Mouse (Mus musculus) forebrain, embryonic 11.5 days (tissue): ENCODE measurements at regions not wholly inside any gene's neighbourhood (a gene's known extent, or its start where the extent isn't known, plus 50 kb on each side); places are given as distances from the start of the nearest gene placed in this dataset.

Experiments
- ATAC-seq: fragments of 200-750 bp; cut with Nextera tagmentation; replicated peaks from 2 replicates; pipeline ENCODE4 v1.8.0; 2017; ENCODE audit warnings: moderate TSS enrichment; ENCODE audit not compliant: low FRiP score
- DNase-seq: peaks from one replicate; pipeline ENCODE4 v3.0.0-alpha.2; 2017; ENCODE audit warnings: low spot score
- H3K27ac ChIP-seq: fragments of 300-500 bp; sonication (generic); 2 replicates; pipeline ENCODE4 v1.5.1; 2014; ENCODE audit warnings: low read depth, low read length
- H3K27me3 ChIP-seq: fragments of 300-500 bp; sonication (generic); 2 replicates; pipeline ENCODE4 v1.6.1; 2014; ENCODE audit warnings: mild to moderate bottlenecking, low read length, mixed read lengths; ENCODE audit not compliant: control insufficient read depth, insufficient read depth
- H3K36me3 ChIP-seq: fragments of 300-500 bp; sonication (generic); 2 replicates; pipeline ENCODE4 v1.6.1; 2014; ENCODE audit warnings: mild to moderate bottlenecking, low read length, moderate library complexity, mixed read lengths; ENCODE audit not compliant: control insufficient read depth, insufficient read depth
- H3K4me1 ChIP-seq: fragments of 300-500 bp; sonication (generic); replicated peaks from 2 replicates; pipeline ENCODE4 v1.6.1; 2014; ENCODE audit warnings: low read length, mixed read lengths; ENCODE audit not compliant: control insufficient read depth, insufficient read depth
- H3K4me2 ChIP-seq: fragments of 300-500 bp; sonication (generic); 2 replicates; pipeline ENCODE4 v1.6.1; 2014; ENCODE audit warnings: low read depth, mild to moderate bottlenecking, low read length, moderate library complexity, mixed read lengths; ENCODE audit not compliant: severe bottlenecking
- H3K4me3 ChIP-seq: fragments of 300-500 bp; sonication (generic); 2 replicates; pipeline ENCODE4 v1.5.1; 2014; ENCODE audit warnings: low read depth, low read length
- H3K9ac ChIP-seq: fragments of 300-500 bp; sonication (generic); 2 replicates; pipeline ENCODE4 v1.6.1; 2014; ENCODE audit warnings: low read length
- H3K9me3 ChIP-seq: fragments of 300-500 bp; sonication (generic); 2 replicates; pipeline ENCODE4 v1.6.1; 2016; ENCODE audit warnings: low read length, mixed read lengths; ENCODE audit not compliant: control insufficient read depth
- WGBS: fragments of 180-500 bp; shearing (Covaris S2); extraction: QIAGEN DNeasy Blood & Tissue Kit; methylation state at CpG from one replicate; pipeline ENCODE4 v1.1.7; 2014; 5-methylcytosine and 5-hydroxymethylcytosine counted together

DNA sequence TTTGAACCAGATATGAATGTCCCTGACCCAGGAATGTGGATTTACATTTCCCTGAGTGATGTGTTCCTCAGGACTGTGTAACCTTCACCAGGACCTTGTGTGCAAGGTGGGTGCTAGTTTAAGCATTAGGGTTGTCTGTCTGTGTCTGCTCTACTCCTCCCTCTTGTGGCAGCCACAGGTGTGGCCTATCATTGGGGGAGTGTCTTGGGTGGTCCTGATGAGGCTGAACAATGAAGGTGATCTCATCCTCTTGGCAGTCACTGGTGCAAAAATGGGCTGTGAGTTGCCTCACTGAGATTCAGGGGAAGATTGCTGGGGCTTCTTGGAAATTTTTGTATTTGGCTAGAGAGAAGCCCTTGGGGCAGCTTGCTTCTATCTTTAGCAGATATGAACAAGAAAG lies 179.4 kb upstream of the Ube2e1 start:
- Histone ChIP-seq H3K4me3 (no peak overlapping the region), H3K4me2 (no peak overlapping the region), H3K27me3 (no peaks in the 10 kb centered on the region), H3K9ac (no peak overlapping the region), H3K4me1 (no peaks in the 10 kb centered on the region), H3K36me3 (no peaks in the 10 kb centered on the region), H3K9me3 (no peaks in the 10 kb centered on the region), H3K27ac (no peak overlapping the region)
- ATAC-seq, result no peak
- peak; percentile 53 for DNase-seq

DNA sequence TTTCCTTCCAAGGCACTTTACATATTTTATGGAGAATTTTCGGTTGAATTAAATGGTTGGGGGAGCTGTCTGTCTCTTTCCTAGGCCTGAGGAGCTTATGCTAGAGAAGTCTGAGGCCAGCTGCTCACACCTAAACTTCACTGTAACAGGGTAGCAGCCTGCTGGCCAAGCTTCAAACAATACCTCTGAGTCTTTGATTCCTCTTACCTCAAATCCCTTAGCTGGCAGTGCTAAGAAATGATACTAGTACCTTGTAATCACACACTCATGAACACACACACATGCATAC lies 176.6 kb upstream of the Ube2e1 start:
- 67% methylated on average over 1 of the region's 1 CpGs for WGBS
- Histone ChIP-seq H3K27ac (no peak overlapping the region), H3K4me1 (no peaks in the 10 kb centered on the region), H3K9me3 (no peaks in the 10 kb centered on the region), H3K4me2 (no peak overlapping the region), H3K36me3 (no peaks in the 10 kb centered on the region), H3K4me3 (no peak overlapping the region), H3K9ac (no peak overlapping the region), H3K27me3 (no peaks in the 10 kb centered on the region)
- no peak for DNase-seq
- no peak for ATAC-seq

- no peak overlapping the region for H3K9ac ChIP-seq
- no peaks in the 10 kb centered on the region for H3K36me3 ChIP-seq
- no peak overlapping the region for H3K27ac ChIP-seq
- H3K4me2 ChIP-seq, result no peak overlapping the region
- ATAC-seq (no peak), DNase-seq (no peak)
- 88% methylated on average over 3 of the region's 3 CpGs for WGBS
- H3K27me3 ChIP-seq, result no peaks in the 10 kb centered on the region
- no peaks in the 10 kb centered on the region for H3K4me1 ChIP-seq
- no peak overlapping the region for H3K4me3 ChIP-seq
- no peaks in the 10 kb centered on the region for H3K9me3 ChIP-seq
Measured at GRCm38 (mm10) chr14:18507582-18508358, 176.1 kb upstream of the Ube2e1 start.

GRCm38 (mm10) chr14:18506168-18506567 lies 174.5 kb upstream of the Ube2e1 start:
- 68% methylated on average over 4 of the region's 4 CpGs for WGBS
- DNase-seq (no peak), ATAC-seq (peak; percentile 56; the same call in 1 of the 2 replicates)

GRCm38 (mm10) chr14:18500249-18500832 lies 168.7 kb upstream of the Ube2e1 start:
- Histone ChIP-seq H3K9me3 (no peaks in the 10 kb centered on the region), H3K27me3 (no peaks in the 10 kb centered on the region), H3K36me3 (no peaks in the 10 kb centered on the region), H3K4me1 (no peaks in the 10 kb centered on the region), H3K4me2 (no peak overlapping the region), H3K27ac (no peak overlapping the region), H3K4me3 (no peak overlapping the region), H3K9ac (no peak overlapping the region)
- DNase-seq, result no peak
- no peak for ATAC-seq

More at GRCm38 (mm10) chr14:18506168-18506567, 174.5 kb upstream of the Ube2e1 start:
- no peak overlapping the region for H3K4me2 ChIP-seq
- H3K9me3 ChIP-seq, result no peaks in the 10 kb centered on the region
- no peak overlapping the region for H3K27ac ChIP-seq
- no peak overlapping the region for H3K9ac ChIP-seq
- no peaks in the 10 kb centered on the region for H3K4me1 ChIP-seq
- no peaks in the 10 kb centered on the region for H3K36me3 ChIP-seq
- no peak overlapping the region for H3K4me3 ChIP-seq
- H3K27me3 ChIP-seq, result no peaks in the 10 kb centered on the region

DNA sequence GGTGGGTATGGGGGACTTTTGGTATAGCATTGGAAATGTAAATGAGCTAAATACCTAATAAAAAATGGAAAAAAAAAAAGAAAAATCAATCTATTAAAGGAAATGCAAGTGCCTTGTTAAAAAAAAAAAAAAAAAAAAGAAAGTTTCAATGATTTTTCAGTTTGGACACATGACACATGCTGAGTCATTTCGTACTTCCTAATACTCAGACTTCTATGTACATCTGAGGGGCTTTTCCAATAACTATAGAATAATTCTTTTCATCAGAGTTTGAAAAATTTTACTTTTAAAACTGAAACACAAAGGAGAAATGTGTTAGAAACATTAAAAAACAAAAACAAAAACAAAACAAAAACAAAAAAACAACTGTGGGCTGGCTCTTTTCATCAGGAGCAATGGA lies 162.4 kb upstream of the Ube2e1 start:
- ATAC-seq, result no peak
- no peak overlapping the region for H3K27ac ChIP-seq
- H3K36me3 ChIP-seq, result no peaks in the 10 kb centered on the region
- H3K4me3 ChIP-seq, result no peak overlapping the region
- no peaks in the 10 kb centered on the region for H3K27me3 ChIP-seq
- H3K9ac ChIP-seq, result no peak overlapping the region
- no peak for DNase-seq
- WGBS, result 94% methylated on average over 1 of the region's 1 CpGs
- no peaks in the 10 kb centered on the region for H3K9me3 ChIP-seq
- no peak overlapping the region for H3K4me2 ChIP-seq
- no peaks in the 10 kb centered on the region for H3K4me1 ChIP-seq

DNA sequence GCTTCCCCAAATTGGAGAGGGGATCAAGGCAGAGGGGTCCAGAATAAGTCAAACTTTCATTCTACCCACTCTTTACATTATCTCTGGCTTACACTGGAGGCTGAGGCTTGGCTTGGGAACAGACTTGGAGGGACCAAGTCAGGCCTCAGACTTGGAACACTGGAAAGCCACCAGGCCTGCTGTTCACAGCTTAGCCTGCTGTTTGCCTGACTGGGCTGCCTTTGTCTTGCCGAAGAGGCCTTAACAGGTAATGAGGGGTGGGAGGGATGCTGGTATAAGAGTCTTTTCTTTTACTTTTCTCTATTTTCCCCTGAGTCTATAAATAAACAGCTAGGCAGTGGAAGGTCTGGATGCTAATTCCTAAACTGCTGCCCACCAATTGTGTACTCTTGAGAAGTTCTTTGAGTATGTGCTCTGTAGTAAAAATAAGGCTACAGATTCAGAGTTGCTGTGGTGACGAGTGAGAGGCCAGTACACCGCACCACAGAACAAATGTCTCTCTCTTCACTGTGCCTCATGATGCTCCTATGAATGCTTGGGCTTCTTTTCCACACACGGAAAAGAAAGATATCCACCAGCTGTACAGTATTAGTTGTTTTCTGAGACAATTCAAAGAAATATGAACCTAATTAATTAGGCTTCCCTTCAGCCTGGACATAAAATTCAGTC lies 154.6 kb upstream of the Ube2e1 start:
- Histone ChIP-seq H3K27me3 (no peaks in the 10 kb centered on the region), H3K4me3 (no peak overlapping the region), H3K9ac (no peak overlapping the region), H3K36me3 (no peaks in the 10 kb centered on the region), H3K4me2 (no peak overlapping the region), H3K9me3 (no peaks in the 10 kb centered on the region), H3K27ac (no peak overlapping the region), H3K4me1 (0 out of 2 replicates have a peak, but pooled peaks cover 2% of the 10 kb centered on the region)
- ATAC-seq (peak; percentile 66; the same call in 1 of the 2 replicates), DNase-seq (no peak)
- 32% methylated on average over 4 of the region's 4 CpGs for WGBS

GRCm38 (mm10) chr14:18485526-18485925 lies 153.9 kb upstream of the Ube2e1 start:
- Histone ChIP-seq H3K9me3 (no peaks in the 10 kb centered on the region), H3K4me1 (0 out of 2 replicates have a peak, but pooled peaks cover 2% of the 10 kb centered on the region), H3K27ac (no peak overlapping the region), H3K4me3 (no peak overlapping the region), H3K9ac (no peak overlapping the region), H3K27me3 (no peaks in the 10 kb centered on the region), H3K36me3 (no peaks in the 10 kb centered on the region), H3K4me2 (no peak overlapping the region)
- ATAC-seq, result no peak
- DNase-seq, result no peak
